Mouse (Mus musculus) v-Abl transformed pro-B cells (cell line): ENCODE data around the gene Zc3h12b.

ENCODE experiments used
- in situ Hi-C, 2 experiments: fragments of 400-800 bp; cut with MboI; formaldehyde crosslinking; loops; one replicate each; pipeline ENCODE4 v1.15.1; 2025; ENCODE audit not compliant: unreplicated experiment in 2 of 2

Gene Zc3h12b

GRCm38 (mm10) chrX:95969936-95970335 is 258.5 kb downstream of the Zc3h12b start:
- in situ Hi-C loops = loop anchor here (25.0 kb wide), 1 partner anchor 1758 kb away; the partner anchor contains the start of gene Eif2s3x (in 2 of the 2)
